Mouse (Mus musculus): Measurements from ENCODE around the gene Strc.

DNA sequence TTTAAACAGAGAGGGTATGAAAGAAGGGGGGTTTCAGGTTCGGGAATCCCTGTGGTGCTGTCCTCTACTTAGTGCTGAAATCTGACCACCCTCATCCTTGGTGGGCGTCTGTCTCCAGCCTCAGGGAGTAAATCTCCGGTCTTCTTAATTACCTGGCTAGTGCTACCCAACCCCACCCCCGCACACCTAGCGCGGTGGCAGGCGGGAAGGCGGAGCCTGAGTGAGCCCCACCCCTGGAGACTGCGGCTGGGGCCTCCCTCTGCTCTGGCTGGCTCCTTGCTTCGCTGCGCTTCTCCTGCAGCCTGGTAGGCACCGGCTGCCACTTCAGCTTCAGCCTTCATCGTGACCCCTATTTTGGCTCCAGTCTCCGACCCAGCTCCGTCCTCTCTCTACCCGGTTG lies 28.6 kb downstream of the Strc start:
- TF ChIP-seq CTCF (conservative IDR thresholded peaks at IDR 0.05; ENCODE audit: low read length): no peak
- TF ChIP-seq NANOG (IDR thresholded peaks at IDR 0.05; ENCODE audit: borderline replicate concordance, low read length): no peak
- TF ChIP-seq POU5F1 (IDR thresholded peaks at IDR 0.05; ENCODE audit: borderline replicate concordance, low read length): no peak
